Mouse (Mus musculus) CD4-positive helper T cell, adult 2 months (primary cell): ENCODE data around the gene Igfbp2.

Experiments used
- DNase-seq: peaks from one replicate; pipeline ENCODE4 v3.0.0-alpha.2; 2012; ENCODE audit warnings: low read depth, missing footprints, low spot score

The Igfbp2 gene

GRCm38 (mm10) chr1:72813639-72814403 is 10.5 kb upstream of the Igfbp2 start:
- no peak for DNase-seq

GRCm38 (mm10) chr1:72815184-72815583 is 9.1 kb upstream of the Igfbp2 start:
- DNase-seq, result no peak

- no peak for DNase-seq
These were observed 8.7 kb upstream of the Igfbp2 start for GRCm38 (mm10) chr1:72815616-72816015.

GRCm38 (mm10) chr1:72819995-72820394 is 4.3 kb upstream of the Igfbp2 start:
- no peak for DNase-seq

GRCm38 (mm10) chr1:72822893-72823292 is 1.4 kb upstream of the Igfbp2 start:
- DNase-seq, result no peak

GRCm38 (mm10) chr1:72824707-72825101 is 401 bp downstream of the Igfbp2 start:
- no peak for DNase-seq

GRCm38 (mm10) chr1:72825286-72825685 is 983 bp downstream of the Igfbp2 start:
- DNase-seq, result no peak

GRCm38 (mm10) chr1:72825921-72826320 is 1.6 kb downstream of the Igfbp2 start:
- no peak for DNase-seq

- DNase-seq, result no peak
These were observed 2.1 kb downstream of the Igfbp2 start for GRCm38 (mm10) chr1:72826446-72826845.

- no peak for DNase-seq
These were observed 2.6 kb downstream of the Igfbp2 start for GRCm38 (mm10) chr1:72826931-72827330.

GRCm38 (mm10) chr1:72827411-72828315 is 3.4 kb downstream of the Igfbp2 start:
- no peak for DNase-seq

GRCm38 (mm10) chr1:72828843-72829242 is 4.5 kb downstream of the Igfbp2 start:
- no peak for DNase-seq

- no peak for DNase-seq
These were observed 6.2 kb downstream of the Igfbp2 start for GRCm38 (mm10) chr1:72830485-72830884.

GRCm38 (mm10) chr1:72832715-72833153 is 8.4 kb downstream of the Igfbp2 start:
- no peak for DNase-seq

- no peak for DNase-seq
These were observed 9.3 kb downstream of the Igfbp2 start for GRCm38 (mm10) chr1:72833563-72833962.

- DNase-seq, result no peak
These were observed 15.1 kb downstream of the Igfbp2 start for GRCm38 (mm10) chr1:72839356-72839755.

- DNase-seq, result no peak
These were observed 15.5 kb downstream of the Igfbp2 start for GRCm38 (mm10) chr1:72839791-72840190.

GRCm38 (mm10) chr1:72842666-72843459 is 18.6 kb downstream of the Igfbp2 start:
- DNase-seq, result no peak

GRCm38 (mm10) chr1:72844675-72845074 is 20.4 kb downstream of the Igfbp2 start:
- no peak for DNase-seq

GRCm38 (mm10) chr1:72847849-72848380 is 23.6 kb downstream of the Igfbp2 start:
- DNase-seq, result no peak

GRCm38 (mm10) chr1:72849037-72849436 is 24.7 kb downstream of the Igfbp2 start:
- DNase-seq, result no peak
